Mouse (Mus musculus): ENCODE results near the gene Il1rl1.

- no peak for TF ChIP-seq CTCF (IDR thresholded peaks at IDR 0.05)
- TF ChIP-seq POLR2A (IDR thresholded peaks at IDR 0.05; ENCODE audit: insufficient read depth, low read depth, low read length): no peak
- TF ChIP-seq EP300 (IDR thresholded peaks at IDR 0.05; ENCODE audit: insufficient read depth, low read depth, low read length): no peak
Observed at GRCm38 (mm10) chr1:40399639-40400038, 29.7 kb upstream of the Il1rl1 start.

Measured in heart, adult 2 months (tissue).